Mouse (Mus musculus) intestine, embryonic 14.5 days (tissue): ENCODE data around the gene Ccdc34. TPM values are rescaled to one million over a fixed set of nuclear protein-coding genes. Genes with fewer than 3 reads are reported as not detected.

Experiments used
- ATAC-seq: fragments of 200-750 bp; cut with Nextera tagmentation; replicated peaks from 2 replicates; pipeline ENCODE4 v1.8.0; 2017; ENCODE audit warnings: low read depth, moderate number of reproducible peaks, moderate TSS enrichment, moderate library complexity; ENCODE audit not compliant: low FRiP score, low TSS enrichment
- DNase-seq: peaks from one replicate; pipeline ENCODE4 v3.0.0-alpha.2; 2018; ENCODE audit warnings: low spot score
- H3K27ac ChIP-seq: fragments of 300-500 bp; sonication (generic); 2 replicates; pipeline ENCODE4 v1.5.1; 2014; ENCODE audit warnings: low read depth, mild to moderate bottlenecking, control low read depth
- H3K27me3 ChIP-seq: fragments of 300-500 bp; sonication (generic); replicated peaks from 2 replicates; pipeline ENCODE4 v1.6.1; 2014; ENCODE audit warnings: low read length, control low read depth; ENCODE audit not compliant: control insufficient read depth, insufficient read depth
- H3K36me3 ChIP-seq: fragments of 300-500 bp; sonication (generic); 2 replicates; pipeline ENCODE4 v1.6.1; 2014; ENCODE audit warnings: low read length, control low read depth; ENCODE audit not compliant: control insufficient read depth, insufficient read depth
- H3K4me1 ChIP-seq: fragments of 300-500 bp; sonication (generic); replicated peaks from 2 replicates; pipeline ENCODE4 v1.6.1; 2014; ENCODE audit warnings: low read length, control low read depth, mixed read lengths; ENCODE audit not compliant: control insufficient read depth, insufficient read depth
- H3K4me2 ChIP-seq: fragments of 300-500 bp; sonication (generic); 2 replicates; pipeline ENCODE4 v1.6.1; 2014; ENCODE audit warnings: low read length
- H3K4me3 ChIP-seq: fragments of 300-500 bp; sonication (generic); 2 replicates; pipeline ENCODE4 v1.5.1; 2014; ENCODE audit warnings: low read depth, low read length, control low read depth, mixed read lengths
- H3K9ac ChIP-seq: fragments of 300-500 bp; sonication (generic); 2 replicates; pipeline ENCODE4 v1.6.1; 2014; ENCODE audit warnings: mild to moderate bottlenecking, low read length
- H3K9me3 ChIP-seq: fragments of 300-500 bp; sonication (generic); 2 replicates; pipeline ENCODE4 v1.6.1; 2016; ENCODE audit warnings: low read length, control low read depth; ENCODE audit not compliant: control insufficient read depth
- WGBS: fragments of 180-500 bp; shearing (Covaris S2); extraction: QIAGEN DNeasy Blood & Tissue Kit; methylation state at CpG from one replicate; pipeline ENCODE4 v1.1.7; 2014; 5-methylcytosine and 5-hydroxymethylcytosine counted together
- polyA plus RNA-seq: library from polyadenylated mRNA; unstranded; fragments of >200 nt; fragmentation: Nextera tagmentation; extraction: Ambion mirVana; gene quantifications from 2 replicates; pipeline ENCODE4 v1.2.1, GENCODE M21; 2014

Gene Ccdc34
- polyA plus RNA-seq, 1 experiment from 2014 or later = 54.7 TPM

DNA sequence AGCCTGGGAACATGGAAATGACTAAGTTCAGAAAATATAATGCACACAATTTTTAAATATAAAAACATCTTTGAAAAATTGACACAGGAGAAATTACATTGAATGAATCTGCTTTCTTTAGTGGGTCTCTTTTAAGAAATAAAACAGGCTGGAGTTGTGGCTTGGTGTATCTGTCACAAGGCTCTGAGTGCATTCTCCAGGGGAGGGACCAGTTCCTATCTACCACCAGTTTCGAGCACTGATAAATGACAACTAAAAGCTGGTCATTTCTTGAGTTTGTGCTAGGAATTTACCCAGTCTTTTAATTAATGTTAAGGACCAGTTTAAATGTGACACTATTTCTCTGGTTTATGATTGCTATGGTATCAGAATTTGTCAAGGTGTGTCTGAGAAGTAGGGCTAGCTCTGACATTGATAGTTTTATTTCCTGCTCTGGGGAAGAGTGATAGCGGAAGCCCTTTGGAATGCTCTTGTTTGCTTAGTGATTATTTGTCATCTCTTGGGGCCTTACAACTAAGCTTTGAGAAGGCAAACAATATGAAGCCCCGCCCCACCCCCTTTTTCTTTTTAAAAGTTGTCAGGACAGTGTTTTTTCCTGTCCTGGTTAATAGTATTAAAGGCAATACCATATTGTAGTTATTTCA lies 11.9 kb upstream of the Ccdc34 start:
- H3K36me3 ChIP-seq = peaks cover 52% of the 10 kb centered on the region
- H3K27me3 ChIP-seq = no peaks in the 10 kb centered on the region
- no peak overlapping the region for H3K4me2 ChIP-seq
- H3K27ac ChIP-seq = no peak overlapping the region
- ATAC-seq = peak; percentile 52
- WGBS = 78% methylated on average over 3 of the region's 3 CpGs
- H3K4me3 ChIP-seq = no peak overlapping the region
- 0 out of 2 replicates have a peak, but pooled peaks cover 6% of the 10 kb centered on the region for H3K4me1 ChIP-seq
- no peak overlapping the region for H3K9ac ChIP-seq
- H3K9me3 ChIP-seq = no peaks in the 10 kb centered on the region
- DNase-seq = no peak

- ATAC-seq (no peak), DNase-seq (no peak)
- Histone ChIP-seq H3K27me3 (no peaks in the 10 kb centered on the region), H3K27ac (no peak overlapping the region), H3K4me3 (no peak overlapping the region), H3K9ac (no peak overlapping the region), H3K9me3 (no peaks in the 10 kb centered on the region), H3K4me1 (0 out of 2 replicates have a peak, but pooled peaks cover 6% of the 10 kb centered on the region), H3K4me2 (no peak overlapping the region), H3K36me3 (peaks cover 63% of the 10 kb centered on the region)
- WGBS = 85% methylated on average over 10 of the region's 10 CpGs
These were observed 10.0 kb upstream of the Ccdc34 start for GRCm38 (mm10) chr2:110007423-110008267.

DNA sequence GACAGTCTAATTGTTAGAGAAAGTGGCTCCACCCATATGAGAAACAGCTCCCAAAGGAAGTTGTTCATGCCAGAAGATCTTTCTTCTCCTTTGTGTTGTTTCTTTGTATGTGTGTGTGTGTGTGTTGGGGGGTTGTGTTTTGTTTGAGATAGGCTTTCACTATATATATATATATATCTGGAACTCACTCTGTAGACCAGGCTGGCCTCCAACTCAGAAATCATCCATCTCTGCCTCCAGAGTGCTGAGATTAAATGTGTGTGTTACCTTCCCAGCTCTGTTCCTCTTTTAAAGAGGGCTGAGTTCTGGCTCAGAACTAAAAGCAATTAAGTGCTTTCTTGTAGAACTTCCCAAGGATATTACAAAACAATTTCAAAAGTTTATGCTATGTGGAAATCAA lies 8.2 kb upstream of the Ccdc34 start:
- Histone ChIP-seq H3K36me3 (peaks cover 61% of the 10 kb centered on the region), H3K9ac (no peak overlapping the region), H3K4me1 (0 out of 2 replicates have a peak, but pooled peaks cover 6% of the 10 kb centered on the region), H3K4me2 (no peak overlapping the region), H3K27ac (no peak overlapping the region), H3K27me3 (no peaks in the 10 kb centered on the region), H3K4me3 (no peak overlapping the region), H3K9me3 (no peaks in the 10 kb centered on the region)
- no peak for ATAC-seq
- DNase-seq = no peak

DNA sequence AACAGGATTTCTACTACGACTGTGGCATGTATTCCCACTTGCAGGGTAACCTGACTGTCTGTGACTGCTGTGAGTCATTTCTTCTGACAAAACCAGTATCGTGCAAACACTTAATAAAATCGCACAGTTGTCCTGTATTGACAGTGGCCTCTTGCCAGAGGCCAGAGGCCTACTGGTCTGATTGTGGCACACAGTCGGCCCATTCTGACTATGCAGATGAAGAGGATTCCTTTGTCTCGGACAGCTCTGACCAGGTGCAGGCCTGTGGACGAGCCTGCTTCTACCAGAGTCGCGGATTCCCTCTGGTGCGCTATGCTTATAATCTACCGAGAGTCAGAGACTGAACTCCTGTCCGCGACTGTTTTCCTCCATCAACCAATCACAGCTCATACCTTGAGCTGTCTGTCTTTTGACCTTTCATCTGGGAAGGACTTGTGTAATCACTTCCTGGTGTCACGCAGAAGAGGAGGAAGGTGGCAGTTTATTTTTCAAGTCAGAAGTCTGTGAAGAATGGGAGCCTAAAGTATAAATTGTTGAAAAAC lies 5.4 kb upstream of the Ccdc34 start:
- 87% methylated on average over 13 of the region's 13 CpGs for WGBS
- peaks cover 46% of the 10 kb centered on the region for H3K36me3 ChIP-seq
- ATAC-seq = no peak
- no peak for DNase-seq
- H3K9ac ChIP-seq = no peak overlapping the region
- H3K4me2 ChIP-seq = no peak overlapping the region
- no peaks in the 10 kb centered on the region for H3K4me1 ChIP-seq
- H3K27me3 ChIP-seq = no peaks in the 10 kb centered on the region
- H3K9me3 ChIP-seq = no peaks in the 10 kb centered on the region
- H3K4me3 ChIP-seq = no peak overlapping the region
- H3K27ac ChIP-seq = no peak overlapping the region

GRCm38 (mm10) chr2:110017087-110017486 lies 530 bp upstream of the Ccdc34 start:
- H3K36me3 ChIP-seq = peaks cover 26% of the 10 kb centered on the region
- no peak for DNase-seq
- H3K9me3 ChIP-seq = no peaks in the 10 kb centered on the region
- WGBS = 41% methylated on average over 7 of the region's 7 CpGs
- peak overlapping the region; percentile 78 for H3K4me3 ChIP-seq
- H3K4me2 ChIP-seq = peak overlapping the region; percentile 83
- H3K27me3 ChIP-seq = no peaks in the 10 kb centered on the region
- H3K27ac ChIP-seq = peak overlapping the region; percentile 90; the same call in 1 of the 2 replicates
- peak overlapping the region; percentile 94 for H3K9ac ChIP-seq
- 0 out of 2 replicates have a peak, but pooled peaks have one; percentile 29 for ATAC-seq
- peaks cover 4% of the 10 kb centered on the region; the same call in 1 of the 2 replicates for H3K4me1 ChIP-seq

DNA sequence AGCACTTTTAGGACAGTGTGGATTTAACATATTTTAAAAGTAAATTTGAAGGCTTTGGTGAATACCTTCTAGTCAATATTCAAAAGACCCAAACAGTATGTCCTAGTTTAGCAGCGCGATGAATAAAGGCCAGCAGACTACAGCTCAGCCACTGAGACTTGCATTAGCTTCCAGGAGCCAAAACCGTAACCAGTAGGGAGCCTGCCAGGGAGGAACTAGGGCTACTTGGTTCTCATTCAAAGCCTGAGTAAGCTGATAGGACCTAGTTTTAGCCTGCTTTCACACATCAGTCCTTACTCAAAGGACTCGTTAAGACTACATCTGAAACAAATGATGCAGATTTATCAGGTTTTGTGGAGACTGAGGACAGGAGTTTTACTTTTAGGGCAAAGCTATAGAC lies 2.0 kb downstream of the Ccdc34 start:
- 84% methylated on average over 4 of the region's 4 CpGs for WGBS
- H3K27me3 ChIP-seq = no peaks in the 10 kb centered on the region
- ATAC-seq (no peak), DNase-seq (no peak)
- no peaks in the 10 kb centered on the region for H3K9me3 ChIP-seq
- H3K36me3 ChIP-seq = peaks cover 28% of the 10 kb centered on the region
- no peak overlapping the region for H3K27ac ChIP-seq
- H3K4me1 ChIP-seq = peaks cover 4% of the 10 kb centered on the region; the same call in 1 of the 2 replicates
- H3K4me2 ChIP-seq = peak overlapping the region; percentile 83
- peak overlapping the region; percentile 94; the same call in 1 of the 2 replicates for H3K9ac ChIP-seq
- peak overlapping the region; percentile 6; the same call in 1 of the 2 replicates for H3K4me3 ChIP-seq

GRCm38 (mm10) chr2:110020430-110020829 lies 2.8 kb downstream of the Ccdc34 start:
- peak overlapping the region; percentile 83 for H3K4me2 ChIP-seq
- 87% methylated on average over 1 of the region's 1 CpGs for WGBS
- ATAC-seq = no peak

DNA sequence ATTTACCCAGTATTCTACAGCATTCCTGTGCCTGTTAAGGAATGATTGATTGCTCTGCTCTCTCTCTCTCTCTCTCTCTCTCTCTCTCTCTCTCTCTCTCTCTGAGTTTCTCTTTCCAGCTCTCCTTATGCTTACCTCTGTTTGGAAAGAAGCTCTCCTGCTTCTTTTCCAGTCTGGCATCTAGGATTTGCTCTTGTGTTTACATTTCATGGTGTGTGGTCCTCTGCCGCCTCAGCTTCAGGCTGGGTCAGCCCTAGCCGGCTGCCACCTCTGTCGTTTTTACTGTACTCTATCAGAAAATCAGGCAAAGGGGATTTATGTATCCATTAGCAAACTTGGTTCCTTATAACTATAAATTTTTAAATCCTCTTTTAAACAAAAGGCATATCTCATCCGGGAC lies 18.6 kb downstream of the Ccdc34 start:
- H3K4me2 ChIP-seq = 0 out of 2 replicates have a peak overlapping the region, but pooled peaks have one; percentile 20
- H3K27ac ChIP-seq = 0 out of 2 replicates have a peak overlapping the region, but pooled peaks have one; percentile 16
- H3K9me3 ChIP-seq = no peaks in the 10 kb centered on the region
- no peak overlapping the region for H3K4me3 ChIP-seq
- WGBS = 8% methylated on average over 4 of the region's 4 CpGs
- ATAC-seq = peak; percentile 81
- peaks cover 29% of the 10 kb centered on the region for H3K36me3 ChIP-seq
- H3K27me3 ChIP-seq = no peaks in the 10 kb centered on the region
- no peak overlapping the region for H3K9ac ChIP-seq
- peaks cover 15% of the 10 kb centered on the region for H3K4me1 ChIP-seq
- no peak for DNase-seq

More at GRCm38 (mm10) chr2:110020430-110020829, 2.8 kb downstream of the Ccdc34 start:
- Histone ChIP-seq H3K4me1 (peaks cover 4% of the 10 kb centered on the region; the same call in 1 of the 2 replicates), H3K9ac (no peak overlapping the region), H3K27ac (no peak overlapping the region), H3K4me3 (no peak overlapping the region), H3K9me3 (no peaks in the 10 kb centered on the region), H3K27me3 (no peaks in the 10 kb centered on the region), H3K36me3 (peaks cover 28% of the 10 kb centered on the region)
- no peak for DNase-seq
